Mouse (Mus musculus) heart, adult 2 months (tissue): ENCODE measurements around the gene Shroom4.

Source experiments
- CTCF ChIP-seq: fragments of 200-600 bp; IDR thresholded peaks from 2 replicates; pipeline ENCODE4 v1.8.1; 2022; ENCODE audit warnings: antibody characterized with exemption, mild to moderate bottlenecking, moderate library complexity
- EP300 ChIP-seq: fragments of 200-500 bp; IDR thresholded peaks from 2 replicates; pipeline ENCODE4 v1.6.1; 2011; ENCODE audit warnings: low read depth, low read length, control low read depth; ENCODE audit not compliant: insufficient read depth

- no peak for TF ChIP-seq CTCF
- TF ChIP-seq EP300: no peak
Measured at GRCm38 (mm10) chrX:6565066-6565465, 165.4 kb downstream of the Shroom4 start.
